Mouse (Mus musculus) ES-Bruce4 (cell line): Measurements from ENCODE around the gene Apba1. TPM values are rescaled to one million over a fixed set of nuclear protein-coding genes. Genes with fewer than 3 reads are reported as not detected.

Source experiments
- H3K27ac ChIP-seq: 2 replicates; pipeline ENCODE4 v1.5.1; 2012; ENCODE audit warnings: low read length, inconsistent platforms; ENCODE audit not compliant: insufficient read depth
- H3K27me3 ChIP-seq: 2 replicates; pipeline ENCODE4 v1.6.1; 2012; ENCODE audit warnings: mild to moderate bottlenecking, low read length, inconsistent platforms; ENCODE audit not compliant: control insufficient read depth, poor library complexity, insufficient read depth, severe bottlenecking
- H3K36me3 ChIP-seq: 2 replicates; pipeline ENCODE4 v1.6.1; 2012; ENCODE audit warnings: inconsistent platforms, mild to moderate bottlenecking, low read length, moderate library complexity; ENCODE audit not compliant: control insufficient read depth, poor library complexity, insufficient read depth, severe bottlenecking
- H3K4me1 ChIP-seq: one replicate; pipeline ENCODE4 v1.8.1; 2011; ENCODE audit warnings: low read length; ENCODE audit not compliant: control insufficient read depth, insufficient read depth
- H3K4me3 ChIP-seq: 2 replicates; pipeline ENCODE4 v1.5.1; 2011; ENCODE audit warnings: low read depth, mild to moderate bottlenecking, low read length
- H3K9ac ChIP-seq: 2 replicates; pipeline ENCODE4 v1.6.1; 2012; ENCODE audit warnings: low read depth, mild to moderate bottlenecking, inconsistent platforms; ENCODE audit not compliant: poor library complexity, severe bottlenecking
- H3K9me3 ChIP-seq: replicated peaks from 2 replicates; pipeline ENCODE4 v1.6.1; 2012; ENCODE audit warnings: mild to moderate bottlenecking, low read length, inconsistent platforms; ENCODE audit not compliant: control insufficient read depth, poor library complexity, insufficient read depth, severe bottlenecking
- CTCF ChIP-seq: IDR thresholded peaks from one replicate; pipeline ENCODE4 v1.8.1; 2011; ENCODE audit warnings: low read depth, low read length
- EP300 ChIP-seq: IDR thresholded peaks from 2 replicates; pipeline ENCODE4 v1.6.1; 2011; ENCODE audit warnings: low read depth, low read length; ENCODE audit not compliant: insufficient read depth
- POLR2A ChIP-seq: IDR thresholded peaks from one replicate; pipeline ENCODE4 v1.8.1; 2011; ENCODE audit warnings: low read length; ENCODE audit not compliant: insufficient read depth
- polyA plus RNA-seq: library from polyadenylated mRNA; stranded (reverse); fragments of >200 nt; gene quantifications from 2 replicates; pipeline ENCODE4 v1.2.4, GENCODE M21; 2011; ENCODE audit warnings: low read depth; ENCODE audit not compliant: missing spikeins, insufficient read depth, insufficient read length

Apba1 gene
- polyA plus RNA-seq, 1 experiment = 0.16 TPM

DNA sequence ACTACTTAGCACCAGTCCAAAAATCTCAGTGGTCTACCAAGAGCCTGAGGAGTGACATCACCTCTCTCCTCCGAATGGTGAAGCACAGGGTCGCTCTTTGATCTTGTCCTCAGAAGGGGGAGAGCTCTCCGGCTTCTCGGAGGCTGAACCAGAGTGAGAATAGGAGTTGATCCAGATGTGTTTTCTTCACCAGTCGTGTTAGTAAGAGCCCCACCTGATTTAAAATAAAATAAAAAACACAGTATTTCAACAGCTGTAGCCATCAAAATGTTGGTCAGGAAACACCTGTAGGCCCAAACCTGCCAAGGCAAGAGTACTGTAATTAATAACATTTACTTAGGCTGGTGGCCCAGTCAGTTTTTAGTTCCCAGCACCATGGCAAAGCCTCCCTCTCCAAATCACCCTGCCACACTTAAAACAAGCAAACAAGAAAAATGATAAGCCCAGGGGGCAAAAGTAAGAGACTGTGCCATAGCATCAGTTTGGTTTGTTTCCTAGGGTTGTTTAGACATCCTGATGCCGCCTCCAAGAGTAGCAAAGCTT, 219.3 kb downstream of the Apba1 start:
- Histone ChIP-seq H3K9me3 (no peaks in the 10 kb centered on the region), H3K9ac (no peak overlapping the region), H3K36me3 (no peaks in the 10 kb centered on the region), H3K4me1 (no peaks in the 10 kb centered on the region), H3K4me3 (no peak overlapping the region), H3K27me3 (no peaks in the 10 kb centered on the region), H3K27ac (no peak overlapping the region)
- TF ChIP-seq EP300 (no peak), POLR2A (no peak), CTCF (no peak)

DNA sequence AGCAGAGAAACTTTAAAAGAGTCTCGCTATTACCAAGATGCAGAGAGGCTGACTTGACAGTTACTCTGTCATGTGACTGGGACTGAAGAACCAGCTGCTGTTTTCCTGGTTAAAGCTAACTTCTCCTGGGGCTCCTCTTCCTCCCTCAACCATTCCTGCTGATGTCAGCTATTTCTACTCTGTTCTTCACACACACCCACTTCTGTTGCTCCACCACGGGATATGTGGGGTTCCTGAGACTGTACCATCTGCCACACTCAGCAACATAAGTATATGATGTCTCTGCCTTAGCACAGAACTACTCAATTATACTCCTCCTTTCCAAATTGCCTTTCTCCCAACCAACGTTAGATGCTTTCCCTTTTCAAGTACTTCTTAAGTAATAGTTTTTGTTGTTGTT, 221.9 kb downstream of the Apba1 start:
- Histone ChIP-seq H3K4me1 (no peaks in the 10 kb centered on the region), H3K36me3 (no peaks in the 10 kb centered on the region), H3K27me3 (no peaks in the 10 kb centered on the region), H3K9me3 (no peaks in the 10 kb centered on the region), H3K9ac (no peak overlapping the region), H3K27ac (no peak overlapping the region), H3K4me3 (no peak overlapping the region)
- TF ChIP-seq EP300 (no peak), CTCF (no peak), POLR2A (no peak)

DNA sequence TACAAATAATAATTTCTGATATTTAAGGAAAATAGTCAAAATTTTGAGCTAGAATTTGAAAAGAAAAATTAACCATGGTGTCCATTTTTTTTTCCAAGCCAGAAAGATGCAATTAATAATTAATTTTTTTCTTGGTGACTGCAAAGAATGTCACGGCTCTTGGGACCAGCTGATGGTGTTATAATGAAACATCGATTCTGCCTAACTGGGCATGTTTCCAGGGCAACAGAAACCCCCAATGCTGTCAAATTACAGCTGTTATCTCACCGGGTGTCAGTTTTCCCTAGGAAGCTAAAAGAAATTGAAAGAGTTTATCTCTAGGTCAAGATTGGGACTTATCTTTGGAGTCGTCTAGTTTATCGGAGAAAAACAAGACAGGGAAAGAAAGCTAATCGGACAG, 225.5 kb downstream of the Apba1 start:
- Histone ChIP-seq H3K9me3 (no peaks in the 10 kb centered on the region), H3K4me1 (no peaks in the 10 kb centered on the region), H3K27me3 (no peaks in the 10 kb centered on the region), H3K27ac (no peak overlapping the region), H3K4me3 (no peak overlapping the region), H3K9ac (no peak overlapping the region), H3K36me3 (no peaks in the 10 kb centered on the region)
- no peak for TF ChIP-seq EP300
- no peak for TF ChIP-seq CTCF
- no peak for TF ChIP-seq POLR2A

DNA sequence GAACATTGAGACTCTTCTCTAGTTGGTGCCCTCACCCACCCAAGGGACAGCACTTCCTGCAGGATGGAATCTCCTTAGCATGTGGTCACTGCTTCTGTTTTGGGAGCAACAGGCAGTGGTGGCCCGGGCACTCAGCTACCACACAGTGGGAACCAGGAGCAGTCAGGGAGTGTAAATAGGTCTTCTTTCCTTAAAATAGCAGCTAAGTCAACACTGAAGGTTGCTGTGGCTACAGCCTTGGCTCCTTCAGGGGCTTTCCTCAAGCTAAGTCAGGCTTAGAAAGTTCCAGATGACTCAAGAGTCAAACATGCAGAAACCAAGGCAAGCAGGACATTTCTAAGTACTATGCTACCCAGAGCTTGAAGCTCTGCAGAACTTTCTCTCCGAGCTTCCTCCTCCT, 228.6 kb downstream of the Apba1 start:
- no peak for TF ChIP-seq EP300
- TF ChIP-seq POLR2A = no peak
- TF ChIP-seq CTCF = no peak
- no peaks in the 10 kb centered on the region for H3K27me3 ChIP-seq
- H3K4me1 ChIP-seq = no peaks in the 10 kb centered on the region

DNA sequence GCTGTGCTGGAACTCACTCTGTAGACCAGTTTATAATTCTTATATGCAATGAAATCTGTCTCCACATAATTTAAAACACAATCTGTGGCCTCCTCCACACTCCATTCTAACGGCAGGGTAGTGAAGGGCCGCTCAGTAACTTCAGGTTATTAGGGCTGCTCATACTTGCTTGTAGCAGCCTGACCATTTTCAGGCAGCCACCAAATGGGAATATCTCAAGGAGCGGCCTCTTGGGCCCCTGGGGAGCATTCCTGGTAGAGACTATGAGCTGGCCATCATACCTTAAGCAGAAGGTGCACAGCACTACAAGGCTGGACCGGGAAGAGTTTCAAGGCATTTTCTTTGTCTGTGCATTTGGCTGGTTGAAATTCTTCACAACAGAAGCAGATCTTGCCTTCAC, 229.5 kb downstream of the Apba1 start:
- no peaks in the 10 kb centered on the region for H3K27me3 ChIP-seq
- no peaks in the 10 kb centered on the region for H3K9me3 ChIP-seq
- TF ChIP-seq POLR2A (no peak), CTCF (no peak), EP300 (no peak)
- H3K4me1 ChIP-seq = no peaks in the 10 kb centered on the region
- no peak overlapping the region for H3K27ac ChIP-seq
- H3K4me3 ChIP-seq = no peak overlapping the region
- no peaks in the 10 kb centered on the region for H3K36me3 ChIP-seq
- H3K9ac ChIP-seq = no peak overlapping the region

More for the DNA sequence above, 228.6 kb downstream of the Apba1 start:
- no peak overlapping the region for H3K4me3 ChIP-seq
- no peaks in the 10 kb centered on the region for H3K9me3 ChIP-seq
- no peaks in the 10 kb centered on the region for H3K36me3 ChIP-seq
- H3K9ac ChIP-seq = no peak overlapping the region
- no peak overlapping the region for H3K27ac ChIP-seq

DNA sequence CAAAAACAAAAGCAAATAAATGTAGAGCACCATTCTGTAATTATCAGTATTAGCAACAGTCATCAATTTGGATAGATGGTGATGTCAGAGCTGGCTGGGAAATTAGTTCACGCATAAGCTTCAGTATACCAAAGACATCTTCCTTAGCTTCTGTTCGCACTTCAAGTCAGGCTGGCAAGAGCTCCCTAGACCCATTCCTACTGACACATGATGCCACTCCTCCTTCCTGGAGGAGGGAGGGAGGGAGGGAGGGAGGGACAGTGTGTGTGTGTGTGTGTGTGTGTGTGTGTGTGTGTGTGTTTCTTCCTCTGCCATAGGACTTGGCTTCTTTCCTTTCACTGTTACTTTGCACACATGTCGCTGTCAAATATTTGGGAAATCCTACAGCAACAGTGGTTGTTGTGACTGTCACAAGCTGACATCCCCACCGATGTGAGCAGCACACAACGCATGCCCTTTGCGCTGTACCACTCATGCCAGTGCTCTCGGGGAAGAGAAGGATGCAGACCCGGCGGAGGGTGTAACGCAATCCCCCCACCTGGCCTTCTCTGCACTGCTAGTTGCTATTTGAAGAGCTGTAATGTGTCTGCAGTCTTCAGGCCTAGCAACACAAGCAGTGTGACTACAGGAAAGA, 237.2 kb downstream of the Apba1 start:
- no peaks in the 10 kb centered on the region for H3K27me3 ChIP-seq
- no peak for TF ChIP-seq CTCF
- TF ChIP-seq EP300 = no peak
- TF ChIP-seq POLR2A = no peak
- H3K36me3 ChIP-seq = no peaks in the 10 kb centered on the region
- no peak overlapping the region for H3K27ac ChIP-seq
- no peaks in the 10 kb centered on the region for H3K4me1 ChIP-seq
- no peak overlapping the region for H3K4me3 ChIP-seq
- H3K9me3 ChIP-seq = no peaks in the 10 kb centered on the region
- H3K9ac ChIP-seq = no peak overlapping the region

Other genes with a start within 250 kb of the Apba1 start
- not detected in 2 replicates for gene 1700028P14Rik, start 106.1 kb upstream of the Apba1 start, polyA plus RNA-seq
- 43.9 and 53.5 TPM in 2 replicates for gene Ptar1, start 71.5 kb upstream of the Apba1 start, polyA plus RNA-seq